Comparison of ENCODE assay signal across 9 mouse cellular contexts in genomic region chr10:91240856-91241610, GRCm38 (mm10). TPM values are rescaled to one million over a fixed set of nuclear protein-coding genes. Genes with fewer than 3 reads are reported as not detected.
DNase-seq lines count a peak whose midpoint lies in the region; ATAC-seq lines count a peak whose summit lies in the region.
"Had no signal": no experiment of that assay in that cellular context is flagged by ENCODE, and none has a peak within 500 bp of the region (broad histone marks: within the 10 kb centered on the region; RNA-seq: fewer than 3 reads in every experiment).

No protein-coding gene starts in this region.

- 72% methylated on average over 10 of the region's 10 CpGs for WGBS in forebrain, embryonic 10.5 days
- 70% methylated on average over 10 of the region's 10 CpGs for WGBS in forebrain, embryonic 11.5 days
- WGBS in limb, embryonic 12.5 days = 41% methylated on average over 10 of the region's 10 CpGs
- WGBS in neural tube, embryonic 14.5 days = 45% methylated on average over 10 of the region's 10 CpGs

- no peaks in the 10 kb centered on the region for H3K9me3 ChIP-seq in forebrain, embryonic 10.5 days
- no peaks in the 10 kb centered on the region for H3K9me3 ChIP-seq in forebrain, embryonic 11.5 days (ENCODE audit: control insufficient read depth, low read length)
- H3K9me3 ChIP-seq in limb, embryonic 12.5 days = no peaks in the 10 kb centered on the region
- H3K9me3 ChIP-seq in neural tube, embryonic 14.5 days (ENCODE audit: control insufficient read depth, low read length) = no peaks in the 10 kb centered on the region

- no peak for ATAC-seq in forebrain, embryonic 11.5 days (replicated peaks; ENCODE audit: low FRiP score)
- ATAC-seq in limb, embryonic 12.5 days (ENCODE audit: insufficient number of reproducible peaks, insufficient read depth, low FRiP score, low TSS enrichment, low read depth) = peak; percentile 75
- ATAC-seq in neural tube, embryonic 14.5 days (ENCODE audit: low read depth) = 0 out of 2 replicates have a peak, but pooled peaks have one; percentile 44
- ATAC-seq in activated CD4-positive, CD25-positive, alpha-beta regulatory T cell, adult 4 months = no peak

- H3K4me2 ChIP-seq in forebrain, embryonic 11.5 days (ENCODE audit: low read depth, low read length, severe bottlenecking) = no peak overlapping the region
- peak overlapping the region; percentile 33 for H3K4me2 ChIP-seq in limb, embryonic 12.5 days
- H3K4me2 ChIP-seq in neural tube, embryonic 14.5 days (ENCODE audit: low read depth, low read length) = peak overlapping the region; percentile 14; the same call in 1 of the 2 replicates

- no peaks in the 10 kb centered on the region for H3K36me3 ChIP-seq in forebrain, embryonic 10.5 days (replicated peaks)
- H3K36me3 ChIP-seq in forebrain, embryonic 11.5 days (ENCODE audit: control insufficient read depth, insufficient read depth, low read length) = no peaks in the 10 kb centered on the region
- H3K36me3 ChIP-seq in limb, embryonic 12.5 days = no peaks in the 10 kb centered on the region
- no peaks in the 10 kb centered on the region for H3K36me3 ChIP-seq in neural tube, embryonic 14.5 days (ENCODE audit: control insufficient read depth, insufficient read depth, low read length)

- H3K4me1 ChIP-seq in forebrain, embryonic 10.5 days = peaks cover 37% of the 10 kb centered on the region
- 0 out of 2 replicates have a peak, but pooled peaks cover 2% of the 10 kb centered on the region for H3K4me1 ChIP-seq in forebrain, embryonic 11.5 days (replicated peaks; ENCODE audit: control insufficient read depth, insufficient read depth, low read length)
- peaks cover 61% of the 10 kb centered on the region for H3K4me1 ChIP-seq in limb, embryonic 12.5 days (replicated peaks)
- H3K4me1 ChIP-seq in neural tube, embryonic 14.5 days (ENCODE audit: control insufficient read depth, insufficient read depth, low read length) = peaks cover 14% of the 10 kb centered on the region

- H3K4me3 ChIP-seq in forebrain, embryonic 10.5 days = no peak overlapping the region
- H3K4me3 ChIP-seq in forebrain, embryonic 11.5 days (ENCODE audit: low read depth, low read length) = no peak overlapping the region
- H3K4me3 ChIP-seq in limb, embryonic 12.5 days (replicated peaks) = no peak overlapping the region
- H3K4me3 ChIP-seq in neural tube, embryonic 14.5 days (ENCODE audit: low read depth, low read length) = no peak overlapping the region

- H3K9ac ChIP-seq in forebrain, embryonic 11.5 days (ENCODE audit: low read length) = no peak overlapping the region
- H3K9ac ChIP-seq in limb, embryonic 12.5 days (replicated peaks) = no peak overlapping the region
- no peak overlapping the region for H3K9ac ChIP-seq in neural tube, embryonic 14.5 days (replicated peaks; ENCODE audit: low read depth, low read length)

- DNase-seq in forebrain, embryonic 10.5 days (ENCODE audit: extremely low spot score, low spot score) = no peak
- DNase-seq in forebrain, embryonic 11.5 days (ENCODE audit: low spot score) = no peak
- DNase-seq in fibroblast of lung, adult 2 months (ENCODE audit: low read depth) = peak; percentile 81
- DNase-seq in heart, postnatal 4 days = peak; percentile 85
- no peak for DNase-seq in spleen, adult 18-20 months

- H3K27me3 ChIP-seq in forebrain, embryonic 10.5 days (ENCODE audit: poor library complexity, severe bottlenecking) = no peaks in the 10 kb centered on the region
- H3K27me3 ChIP-seq in forebrain, embryonic 11.5 days (ENCODE audit: control insufficient read depth, insufficient read depth, low read length) = no peaks in the 10 kb centered on the region
- no peaks in the 10 kb centered on the region for H3K27me3 ChIP-seq in limb, embryonic 12.5 days
- H3K27me3 ChIP-seq in neural tube, embryonic 14.5 days (ENCODE audit: control insufficient read depth, insufficient read depth, low read length) = no peaks in the 10 kb centered on the region
- H3K27me3 ChIP-seq: CH12.LX had no signal

- H3K27ac ChIP-seq in forebrain, embryonic 10.5 days = peak overlapping the region; percentile 67
- H3K27ac ChIP-seq in forebrain, embryonic 11.5 days (ENCODE audit: low read depth, low read length) = no peak overlapping the region
- H3K27ac ChIP-seq in limb, embryonic 12.5 days = peak overlapping the region; percentile 92
- peak overlapping the region; percentile 28; the same call in 1 of the 2 replicates for H3K27ac ChIP-seq in neural tube, embryonic 14.5 days (ENCODE audit: low read depth, low read length)

RNA-seq across cellular contexts. Expression of gene Tmpo, which starts 59.9 kb away (rescaled TPM):
- 261 and 275 TPM in 2 replicates for polyA plus RNA-seq in forebrain, embryonic 10.5 days (2016; fragmentation: Nextera tagmentation; extraction: Ambion mirVana)
- polyA plus RNA-seq in forebrain, embryonic 11.5 days (2014; fragmentation: Nextera tagmentation; extraction: Ambion mirVana) = 433 and 456 TPM in 2 replicates
- 100 to 1,000 TPM; 186 to 192 TPM for total RNA-seq in heart, postnatal 4 days (2021)
- 436 and 444 TPM in 2 replicates for polyA plus RNA-seq in limb, embryonic 12.5 days (2016; fragmentation: Nextera tagmentation; extraction: Ambion mirVana)
- polyA plus RNA-seq in neural tube, embryonic 14.5 days (2014; fragmentation: Nextera tagmentation; extraction: Ambion mirVana) = 96.1 and 117 TPM in 2 replicates
- 10 to 100 TPM; 51.5 to 69.5 TPM for polyA plus RNA-seq in activated CD4-positive, CD25-positive, alpha-beta regulatory T cell, adult 4 months (2017; shearing (Covaris generic))

Comparison
In these comparisons a context has a peak if more than half of its experiments do, and no peak if none do; other contexts are left out.
1. DNase-seq: peak in fibroblast of lung, adult 2 months (single experiment) and heart, postnatal 4 days (single experiment); none in forebrain, embryonic 10.5 days (single experiment), forebrain, embryonic 11.5 days (single experiment) and spleen, adult 18-20 months (0 of 2).
2. ATAC-seq: peak in limb, embryonic 12.5 days (single experiment) and neural tube, embryonic 14.5 days (single experiment); none in forebrain, embryonic 11.5 days (single experiment) and activated CD4-positive, CD25-positive, alpha-beta regulatory T cell, adult 4 months (single experiment).